Mouse (Mus musculus): ENCODE data around the gene Cela3a.
A peak's percentile ranks its signal among the peaks of the same experiment; 100 is the strongest.
"Not testable (repeated sequence)": the region's sequence is repeated elsewhere in the genome, so short reads cannot be mapped to it uniquely, and the experiment has no call there.

The Cela3a gene

DNA sequence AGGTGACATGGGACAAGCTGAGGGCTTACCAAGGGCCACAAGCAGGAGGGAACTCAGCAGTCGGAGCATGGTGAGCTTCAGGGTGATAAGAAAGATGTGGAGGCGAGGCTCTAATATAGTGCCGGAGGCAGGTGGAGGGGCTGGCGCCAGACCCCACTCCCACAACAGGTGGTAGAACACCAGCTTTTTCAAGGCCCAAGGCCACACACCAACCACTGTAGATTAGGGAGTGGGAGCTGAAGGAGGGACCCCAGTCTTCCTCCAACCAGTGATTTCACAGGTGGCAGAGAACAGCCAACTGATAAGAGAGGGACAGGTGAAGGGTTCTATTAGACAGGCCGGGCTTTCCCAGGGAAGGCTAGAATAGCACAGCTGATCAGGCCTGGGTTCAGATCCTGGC lies at the start of gene Cela3a:
Gene Cela3a (minus strand): TSS at position 101 of the 400 bp plus-strand sequence.
- no peak for DNase-seq

DNA sequence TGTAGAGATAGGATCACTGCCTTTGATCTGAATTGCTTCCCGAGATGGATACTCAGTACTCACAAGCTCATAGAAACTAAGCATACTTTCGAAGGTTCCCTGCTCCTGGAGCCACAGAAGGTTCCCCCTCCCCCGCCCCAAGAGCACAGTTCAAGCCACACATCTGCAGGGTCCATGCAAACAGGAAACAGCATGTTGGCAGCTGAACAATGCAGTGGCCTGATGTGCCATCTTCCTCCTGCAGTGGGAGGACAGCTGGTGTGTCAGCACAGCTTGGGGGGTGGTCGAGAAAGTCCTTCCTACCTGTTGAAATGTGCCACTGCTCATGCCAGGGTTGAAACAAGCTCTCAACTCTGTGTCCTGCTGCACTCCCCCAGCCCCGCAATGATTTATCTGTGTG lies 49.3 kb upstream of the Cela3a start:
- DNase-seq: no peak

DNA sequence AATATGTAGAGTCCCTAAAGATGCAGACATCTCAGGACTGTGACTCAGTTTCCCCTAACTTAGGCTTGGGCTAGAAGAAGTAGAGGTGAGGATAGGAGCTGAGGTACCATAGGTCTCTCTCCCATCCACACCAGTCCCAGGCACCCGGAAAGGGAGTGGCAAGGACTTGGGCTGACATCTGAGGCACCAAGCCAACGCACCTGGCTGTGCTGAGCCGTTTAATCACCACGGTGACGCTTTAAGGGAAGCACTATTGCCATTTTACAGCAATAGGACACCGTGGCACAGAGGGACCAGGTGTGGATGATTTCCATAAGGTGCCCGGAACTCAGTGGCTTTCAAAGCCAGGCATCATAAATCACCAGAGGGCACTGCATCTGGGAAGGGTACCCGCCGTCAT lies 48.7 kb upstream of the Cela3a start:
- DNase-seq: no peak

DNA sequence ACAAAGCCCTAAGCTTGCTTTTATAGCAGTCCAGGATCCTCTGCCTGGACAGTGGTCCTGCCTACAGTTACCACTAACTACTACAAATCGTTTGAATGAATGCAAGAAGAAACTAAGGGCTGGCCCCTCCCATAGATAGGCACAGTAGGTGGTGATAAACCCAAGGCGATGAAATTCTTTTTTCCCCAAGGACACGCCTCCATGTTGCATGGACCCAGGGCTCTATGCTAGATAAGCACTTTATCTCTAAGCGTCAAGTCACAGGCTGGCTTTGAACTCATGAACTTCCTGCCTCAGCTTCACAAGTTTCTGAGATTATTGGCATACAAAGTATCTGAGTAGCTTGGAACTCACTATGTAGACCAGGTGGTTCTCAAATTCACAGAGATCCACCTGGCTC lies 47.7 kb upstream of the Cela3a start:
- DNase-seq: no peak

DNA sequence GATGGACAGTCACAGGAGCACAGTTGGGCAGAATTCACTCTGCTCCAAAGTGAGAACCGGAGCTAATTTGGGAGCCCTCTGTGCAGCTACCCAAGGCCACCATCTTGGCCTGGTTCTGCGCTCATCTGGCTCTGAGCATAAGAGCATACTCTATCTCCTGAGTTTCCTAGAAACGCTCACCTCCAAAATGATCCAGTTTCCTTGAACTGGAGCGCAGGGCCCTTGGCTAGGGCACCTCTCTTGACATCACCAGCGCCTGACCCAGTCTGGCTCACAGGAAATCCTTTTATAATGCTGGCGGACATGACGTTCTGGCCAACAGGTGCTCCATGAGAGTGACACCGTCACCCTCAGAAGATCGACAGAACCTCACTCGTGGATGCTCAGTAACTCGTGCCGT lies 47.0 kb upstream of the Cela3a start:
- no peak for DNase-seq

DNA sequence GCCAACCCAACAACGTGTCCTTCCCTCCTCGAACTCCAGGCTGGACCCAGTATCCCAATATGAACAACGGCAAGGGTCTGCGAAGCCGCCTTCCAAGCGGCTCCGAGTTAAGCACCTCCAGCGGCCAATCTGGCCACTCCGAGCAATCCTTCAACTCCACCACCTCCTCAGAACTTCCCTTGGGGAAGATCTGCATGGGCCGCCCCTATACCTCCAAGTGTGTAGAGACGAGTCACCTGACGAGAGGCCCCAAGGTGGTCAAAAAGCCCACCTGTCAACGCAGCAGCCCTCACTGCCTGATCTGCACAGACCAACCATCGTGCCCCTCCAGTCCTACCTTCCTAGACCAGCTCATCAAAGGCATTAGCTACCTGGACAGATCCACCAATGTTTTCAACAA lies 45.0 kb upstream of the Cela3a start:
- no peak for DNase-seq

DNA sequence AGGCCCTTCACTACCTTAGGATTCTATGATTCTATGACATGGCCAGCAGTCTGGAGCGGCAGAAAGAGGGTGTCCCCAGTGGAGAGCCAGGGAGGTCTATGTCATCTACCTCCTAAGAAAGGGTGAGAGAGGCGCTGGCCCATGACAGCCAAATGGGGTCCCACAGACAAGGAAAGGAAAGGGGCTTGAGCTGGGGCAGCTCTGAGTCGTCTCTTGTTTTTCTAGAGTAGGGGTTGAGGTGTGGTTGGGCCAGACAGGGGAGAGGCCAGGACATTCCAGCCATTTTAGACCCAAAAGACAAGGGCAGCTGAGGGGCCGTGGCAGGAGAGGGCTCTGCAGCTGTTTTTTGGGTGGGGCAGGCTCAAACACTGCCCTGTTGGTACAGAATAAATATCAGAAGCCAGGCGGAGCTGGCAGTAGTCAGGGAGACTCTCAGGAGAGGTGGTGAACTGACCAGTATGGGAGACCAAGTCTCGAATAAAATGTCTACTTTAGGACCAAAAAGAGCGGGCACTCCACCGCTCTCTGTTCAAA lies 43.7 kb upstream of the Cela3a start, which contains the start of gene 1700013G24Rik:
Gene 1700013G24Rik (plus strand): TSS at position 51 of the 534 bp plus-strand sequence.
- DNase-seq: no peak

- DNase-seq: no peak
These were observed 42.6 kb upstream of the Cela3a start for GRCm38 (mm10) chr4:137452190-137452589.

- no peak for DNase-seq
These were observed 40.1 kb upstream of the Cela3a start for GRCm38 (mm10) chr4:137449715-137450114.

DNA sequence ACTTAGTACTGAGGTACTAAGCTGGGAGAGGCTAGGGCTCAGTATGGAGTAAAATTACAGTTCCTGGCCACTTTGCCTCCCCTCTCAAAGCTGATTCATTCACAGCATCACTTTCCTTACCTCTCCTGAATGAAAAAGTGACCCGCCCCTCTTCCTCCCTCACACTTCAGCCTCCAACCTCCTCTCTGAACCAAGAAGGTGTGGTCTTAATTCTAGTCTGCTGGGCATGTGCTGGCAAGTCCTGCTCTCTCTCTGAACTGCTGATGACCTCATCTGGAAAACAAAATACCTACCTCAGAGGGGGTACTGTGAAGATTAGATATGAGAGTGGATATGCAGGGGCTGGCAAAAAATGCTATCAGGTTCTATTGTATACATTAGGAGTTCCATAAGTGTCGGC lies 39.5 kb upstream of the Cela3a start:
- no peak for DNase-seq

DNA sequence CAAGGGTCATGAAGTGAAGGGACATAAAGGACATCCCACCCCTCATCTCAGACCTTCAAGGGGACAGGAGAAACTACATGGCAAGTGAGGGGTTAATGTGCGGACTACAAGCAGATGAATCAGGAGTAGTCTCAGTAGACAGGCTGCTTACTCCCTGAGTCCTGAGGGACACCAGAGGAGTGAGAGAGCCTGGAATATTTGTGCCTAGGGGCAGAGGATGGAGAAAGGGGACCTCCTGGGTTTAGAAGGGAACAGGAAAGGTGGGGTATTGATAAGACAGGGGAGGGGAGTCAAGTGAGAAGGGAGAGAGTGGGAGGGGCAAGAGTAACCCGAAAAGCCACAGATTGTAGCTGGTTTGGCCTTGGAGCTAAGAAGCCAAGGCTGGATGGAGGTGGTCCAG lies 39.0 kb upstream of the Cela3a start:
- DNase-seq: no peak

- DNase-seq: no peak
These were observed 38.6 kb upstream of the Cela3a start for GRCm38 (mm10) chr4:137448197-137448596.

- DNase-seq: no peak
These were observed 38.0 kb upstream of the Cela3a start for GRCm38 (mm10) chr4:137447363-137448196.

DNA sequence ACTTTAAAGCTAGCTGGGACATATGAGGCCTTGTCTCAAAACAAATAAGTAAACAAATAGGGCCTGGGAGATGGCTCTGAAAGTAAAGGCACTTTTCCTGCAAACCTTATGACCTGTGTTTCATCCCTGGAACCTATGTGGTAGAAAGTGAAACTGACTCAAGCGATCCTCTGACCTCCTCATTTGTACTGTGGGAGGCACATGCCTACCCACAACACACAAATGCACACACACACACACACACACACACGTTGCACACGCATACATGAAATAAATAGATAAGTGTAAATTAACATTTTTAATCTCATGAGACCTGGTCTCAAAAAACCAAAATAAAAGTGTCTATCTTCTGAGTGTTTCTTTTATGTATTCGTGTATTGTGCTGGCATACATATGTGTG lies 36.3 kb upstream of the Cela3a start:
- no peak for DNase-seq

DNA sequence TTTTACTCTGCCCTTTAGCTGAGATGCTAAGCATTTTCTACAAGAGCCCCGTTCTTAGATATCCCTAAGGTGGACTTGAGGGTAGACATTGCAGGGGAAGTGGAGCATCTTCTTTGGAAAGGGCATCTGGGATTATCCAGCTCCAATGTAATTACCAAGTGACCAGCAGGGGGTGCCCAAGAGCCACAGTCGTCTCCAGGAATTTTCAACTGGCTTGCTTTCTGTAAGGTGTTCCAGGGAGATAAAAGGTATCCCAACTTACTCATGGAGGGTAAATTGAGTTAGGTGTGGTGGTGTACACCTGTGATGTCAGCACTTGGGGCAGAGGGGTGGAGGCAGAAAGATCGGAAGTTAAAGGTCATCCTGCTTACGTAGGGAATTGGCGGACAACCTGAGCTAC lies 34.0 kb upstream of the Cela3a start:
- DNase-seq: peak; percentile 75 to 76

GRCm38 (mm10) chr4:137441332-137441731 lies 31.7 kb upstream of the Cela3a start:
- DNase-seq: no peak

DNA sequence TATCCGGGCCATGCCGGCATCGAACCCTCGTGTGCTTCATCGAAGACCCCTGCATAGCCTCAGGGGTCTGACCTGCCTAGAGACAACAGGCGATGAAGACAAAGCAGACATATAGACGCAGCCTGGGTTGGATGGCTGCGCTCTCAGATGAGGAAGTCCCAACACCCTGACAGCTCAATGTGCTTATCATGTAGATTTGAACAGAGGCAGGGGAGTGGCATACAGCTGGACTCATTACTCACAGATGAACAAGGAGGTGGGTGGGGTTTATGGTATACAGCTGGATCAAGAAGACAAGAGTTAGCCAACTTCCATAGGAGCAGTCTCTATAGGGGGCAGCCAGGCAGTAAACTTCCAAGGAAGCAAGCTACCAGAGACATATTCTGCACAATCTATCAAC lies 29.3 kb upstream of the Cela3a start:
- DNase-seq: no peak

DNA sequence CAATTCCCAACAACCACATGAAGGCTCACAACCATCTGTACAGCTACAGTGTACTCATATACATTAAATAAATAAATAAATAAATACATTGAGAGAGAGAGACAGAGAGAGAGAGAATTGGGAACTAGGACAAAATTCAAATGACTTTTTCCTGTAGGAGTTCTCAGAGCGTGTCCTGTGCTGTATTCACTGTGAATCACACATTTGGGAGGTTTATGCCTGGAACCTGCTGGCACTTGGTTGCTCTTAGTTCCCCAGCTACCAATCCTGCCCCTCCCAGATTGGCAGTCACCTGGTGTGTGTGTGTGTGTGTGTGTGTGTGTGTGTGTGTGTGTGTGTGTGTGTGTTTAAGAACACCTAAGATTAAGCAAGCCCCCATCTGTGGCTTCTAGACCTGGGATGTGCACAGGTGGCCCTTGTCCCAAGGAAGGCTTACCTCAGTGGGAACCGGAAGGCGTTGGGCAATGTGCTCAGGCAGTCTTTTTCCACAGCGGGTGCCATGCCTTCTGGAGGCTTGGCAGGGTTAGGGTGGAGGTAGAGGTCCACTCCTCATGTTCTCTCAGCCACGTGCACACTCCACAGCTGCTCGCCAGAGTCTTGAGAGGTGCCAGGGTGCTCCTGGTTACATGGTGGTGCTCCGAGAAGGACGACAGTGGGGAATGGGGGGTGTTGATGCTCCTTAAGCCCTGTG lies 27.5 kb upstream of the Cela3a start:
- no peak for DNase-seq

GRCm38 (mm10) chr4:137432700-137433550 lies 23.3 kb upstream of the Cela3a start:
- DNase-seq: not testable (repeated sequence)

GRCm38 (mm10) chr4:137430502-137430901 lies 20.9 kb upstream of the Cela3a start, which contains the start of gene Cela3b:
Gene Cela3b, minus strand, starts transcription at chr4:137430540.
- no peak for DNase-seq

- DNase-seq: no peak
These were observed 8.3 kb upstream of the Cela3a start for GRCm38 (mm10) chr4:137417712-137418564.

- no peak for DNase-seq
These were observed 5.3 kb upstream of the Cela3a start for GRCm38 (mm10) chr4:137414936-137415335.

Measured in B cell, adult 2 months (primary cell).